13 mouse cellular contexts compared by ENCODE assay signal in the genomic region with DNA sequence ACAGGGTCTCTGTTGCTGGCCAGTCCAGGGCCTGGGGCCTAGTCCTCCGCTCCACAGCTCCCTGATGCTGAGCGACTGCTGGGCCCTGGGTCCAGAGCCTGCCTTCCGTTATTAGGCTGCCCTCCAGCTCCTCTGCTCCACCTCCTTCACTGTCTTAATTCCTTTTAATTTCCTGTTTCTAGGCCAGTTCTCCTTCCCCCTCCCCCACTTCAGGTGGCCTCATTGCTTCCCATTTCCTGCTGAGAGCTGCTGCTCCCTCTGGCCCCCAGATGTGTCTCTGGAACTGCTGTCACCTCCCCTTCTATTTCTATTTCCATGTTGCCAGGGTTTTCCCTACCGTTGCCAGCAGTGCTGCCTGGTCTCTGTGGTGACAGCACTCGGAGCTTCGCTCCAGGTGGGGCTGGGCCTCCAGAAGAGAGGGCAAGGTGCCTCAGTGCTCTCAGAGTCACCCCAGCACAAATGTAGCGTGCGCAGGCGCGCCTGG.
A peak's percentile ranks its signal among the peaks of the same experiment; 100 is the strongest.
DNase-seq lines count a peak whose midpoint lies in the region; ATAC-seq and TF ChIP-seq lines count a peak whose summit lies in the region.
"Had no signal": no experiment of that assay in that cellular context is flagged by ENCODE, and none has a peak within 500 bp of the region (broad histone marks: within the 10 kb centered on the region; RNA-seq: fewer than 3 reads in every experiment).

No protein-coding gene starts in this region.

- intact Hi-C loops in left cerebral cortex, postnatal 10 days (cut with DNase I), result no loop called here

- peak overlapping the region; percentile 22 for H3K4me2 ChIP-seq in heart, embryonic 12.5 days
- no peak overlapping the region for H3K4me2 ChIP-seq in midbrain, postnatal 0 days (ENCODE audit: low read depth, low read length, poor library complexity, severe bottlenecking)
- no peak overlapping the region for H3K4me2 ChIP-seq in intestine, embryonic 15.5 days (replicated peaks)
- H3K4me2 ChIP-seq in stomach, postnatal 0 days (replicated peaks; ENCODE audit: low read depth), result no peak overlapping the region
- H3K4me2 ChIP-seq: liver, embryonic 12.5 days had no signal

- no peak for ATAC-seq in heart, embryonic 12.5 days (ENCODE audit: insufficient number of reproducible peaks, low FRiP score)
- no peak for ATAC-seq in midbrain, postnatal 0 days (ENCODE audit: low FRiP score)
- ATAC-seq in intestine, embryonic 15.5 days, result 0 out of 2 replicates have a peak, but pooled peaks have one; percentile 8
- no peak for ATAC-seq in stomach, postnatal 0 days (ENCODE audit: low FRiP score, low TSS enrichment)
- ATAC-seq: liver, embryonic 12.5 days had no signal

- WGBS in heart, embryonic 12.5 days, result 42% methylated on average over 10 of the region's 10 CpGs
- 52% methylated on average over 10 of the region's 10 CpGs for WGBS in midbrain, embryonic 10.5 days
- WGBS in midbrain, postnatal 0 days, result 68% methylated on average over 10 of the region's 10 CpGs
- WGBS in intestine, embryonic 15.5 days, result 59% methylated on average over 10 of the region's 10 CpGs
- 66% methylated on average over 10 of the region's 10 CpGs for WGBS in stomach, postnatal 0 days

- no peak overlapping the region for H3K4me3 ChIP-seq in heart, embryonic 12.5 days
- no peak overlapping the region for H3K4me3 ChIP-seq in midbrain, embryonic 10.5 days
- H3K4me3 ChIP-seq in midbrain, postnatal 0 days (ENCODE audit: low read depth, low read length), result no peak overlapping the region
- no peak overlapping the region for H3K4me3 ChIP-seq in intestine, embryonic 15.5 days (replicated peaks)
- H3K4me3 ChIP-seq in stomach, postnatal 0 days (ENCODE audit: low read depth, low read length), result no peak overlapping the region
- H3K4me3 ChIP-seq: liver, embryonic 12.5 days had no signal

- H3K4me1 ChIP-seq in heart, embryonic 12.5 days (replicated peaks), result peaks cover 42% of the 10 kb centered on the region
- H3K4me1 ChIP-seq in midbrain, embryonic 10.5 days, result peaks cover 47% of the 10 kb centered on the region
- 0 out of 2 replicates have a peak, but pooled peaks cover 4% of the 10 kb centered on the region for H3K4me1 ChIP-seq in midbrain, postnatal 0 days (ENCODE audit: insufficient read depth, low read length)
- peaks cover 31% of the 10 kb centered on the region for H3K4me1 ChIP-seq in intestine, embryonic 15.5 days (replicated peaks)
- H3K4me1 ChIP-seq in stomach, postnatal 0 days (replicated peaks; ENCODE audit: control insufficient read depth, insufficient read depth), result peaks cover 8% of the 10 kb centered on the region

- H3K27ac ChIP-seq in heart, embryonic 12.5 days (ENCODE audit: poor library complexity, severe bottlenecking), result no peak overlapping the region
- peak overlapping the region; percentile 61 for H3K27ac ChIP-seq in midbrain, embryonic 10.5 days (replicated peaks)
- H3K27ac ChIP-seq in midbrain, postnatal 0 days (ENCODE audit: low read depth, low read length), result no peak overlapping the region
- peak overlapping the region; percentile 56 for H3K27ac ChIP-seq in intestine, embryonic 15.5 days
- peak overlapping the region; percentile 31; the same call in 1 of the 2 replicates for H3K27ac ChIP-seq in stomach, postnatal 0 days (replicated peaks)
- H3K27ac ChIP-seq: liver, embryonic 12.5 days had no signal

- no peaks in the 10 kb centered on the region for H3K36me3 ChIP-seq in heart, embryonic 12.5 days
- H3K36me3 ChIP-seq in midbrain, embryonic 10.5 days, result no peaks in the 10 kb centered on the region
- no peaks in the 10 kb centered on the region for H3K36me3 ChIP-seq in midbrain, postnatal 0 days (ENCODE audit: insufficient read depth, low read length)
- H3K36me3 ChIP-seq in intestine, embryonic 15.5 days, result no peaks in the 10 kb centered on the region
- H3K36me3 ChIP-seq in stomach, postnatal 0 days (ENCODE audit: control insufficient read depth, insufficient read depth, low read length), result no peaks in the 10 kb centered on the region
- H3K36me3 ChIP-seq: liver, embryonic 12.5 days had no signal

- H3K27me3 ChIP-seq in heart, embryonic 12.5 days (replicated peaks), result no peaks in the 10 kb centered on the region; the same call in 1 of the 2 replicates
- peaks cover 13% of the 10 kb centered on the region for H3K27me3 ChIP-seq in midbrain, embryonic 10.5 days (ENCODE audit: low read depth, poor library complexity, severe bottlenecking)
- H3K27me3 ChIP-seq in midbrain, postnatal 0 days (ENCODE audit: insufficient read depth, low read length), result no peaks in the 10 kb centered on the region
- H3K27me3 ChIP-seq in intestine, embryonic 15.5 days (replicated peaks), result no peaks in the 10 kb centered on the region
- no peaks in the 10 kb centered on the region for H3K27me3 ChIP-seq in stomach, postnatal 0 days (ENCODE audit: control insufficient read depth, insufficient read depth, low read length)
- H3K27me3 ChIP-seq: CH12.LX; liver, embryonic 12.5 days had no signal

- no peak for TF ChIP-seq CTCF in midbrain, postnatal 0 days (IDR thresholded peaks at IDR 0.05)
- no peak for TF ChIP-seq CTCF in stomach, postnatal 0 days (IDR thresholded peaks at IDR 0.05; ENCODE audit: low read depth)

- 0 out of 2 replicates have a peak overlapping the region, but pooled peaks have one; percentile 6 for H3K9ac ChIP-seq in heart, embryonic 12.5 days
- no peak overlapping the region for H3K9ac ChIP-seq in midbrain, postnatal 0 days (replicated peaks; ENCODE audit: low read length, poor library complexity, severe bottlenecking)
- no peak overlapping the region for H3K9ac ChIP-seq in intestine, embryonic 15.5 days
- no peak overlapping the region for H3K9ac ChIP-seq in stomach, postnatal 0 days (ENCODE audit: low read length)
- H3K9ac ChIP-seq: liver, embryonic 12.5 days had no signal

- no peaks in the 10 kb centered on the region for H3K9me3 ChIP-seq in heart, embryonic 12.5 days (replicated peaks)
- no peaks in the 10 kb centered on the region for H3K9me3 ChIP-seq in midbrain, embryonic 10.5 days (replicated peaks)
- no peaks in the 10 kb centered on the region for H3K9me3 ChIP-seq in midbrain, postnatal 0 days (ENCODE audit: low read length)
- H3K9me3 ChIP-seq in intestine, embryonic 15.5 days, result no peaks in the 10 kb centered on the region
- no peaks in the 10 kb centered on the region for H3K9me3 ChIP-seq in stomach, postnatal 0 days (ENCODE audit: control insufficient read depth, low read length)
- H3K9me3 ChIP-seq: liver, embryonic 12.5 days had no signal

- no peak for DNase-seq in heart, adult 18-20 months
- no peak for DNase-seq in midbrain, embryonic 10.5 days (ENCODE audit: low spot score)
- no peak for DNase-seq in midbrain, postnatal 0 days (ENCODE audit: low spot score)
- DNase-seq in stomach, postnatal 0 days (ENCODE audit: low spot score), result no peak
- DNase-seq in Muller cell, postnatal 12 days (ENCODE audit: inconsistent ontology term), result no peak
- no peak for DNase-seq in left cerebral cortex, postnatal 10 days (ENCODE audit: extremely low spot score in 1 of 2, low spot score in 2 of 2)
- DNase-seq: cerebellum, adult 2 months; kidney, adult 8-10 months; spleen, adult 18-20 months had no signal

- TF ChIP-seq EP300 in stomach, postnatal 0 days (optimal IDR thresholded peaks at IDR 0.05), result no peak

Comparison
In these comparisons a context has a peak if more than half of its experiments do, and no peak if none do; other contexts are left out.
1. H3K27ac ChIP-seq: peak in midbrain, embryonic 10.5 days (single experiment), intestine, embryonic 15.5 days (single experiment) and stomach, postnatal 0 days (single experiment); none in heart, embryonic 12.5 days (single experiment) and midbrain, postnatal 0 days (single experiment).